Mouse (Mus musculus) bone marrow, adult 2 months (tissue): ENCODE results near the gene Hebp1.

ENCODE experiments used
- CTCF ChIP-seq: fragments of 200-500 bp; IDR thresholded peaks from 2 replicates; pipeline ENCODE4 v1.5.1; 2011; ENCODE audit warnings: low read length, control low read depth; ENCODE audit not compliant: control insufficient read depth, insufficient read depth
- POLR2A ChIP-seq: fragments of 200-500 bp; IDR thresholded peaks from 2 replicates; pipeline ENCODE4 v1.6.1; 2011; ENCODE audit warnings: low read depth, mild to moderate bottlenecking, control low read depth, low read length, borderline replicate concordance; ENCODE audit not compliant: control insufficient read depth

- no peak for TF ChIP-seq POLR2A
- no peak for TF ChIP-seq CTCF
Observed at GRCm38 (mm10) chr6:135183961-135184360, 13.9 kb downstream of the Hebp1 start.
